Mouse (Mus musculus): ENCODE data around the gene Alad.

Gene Alad

DNA sequence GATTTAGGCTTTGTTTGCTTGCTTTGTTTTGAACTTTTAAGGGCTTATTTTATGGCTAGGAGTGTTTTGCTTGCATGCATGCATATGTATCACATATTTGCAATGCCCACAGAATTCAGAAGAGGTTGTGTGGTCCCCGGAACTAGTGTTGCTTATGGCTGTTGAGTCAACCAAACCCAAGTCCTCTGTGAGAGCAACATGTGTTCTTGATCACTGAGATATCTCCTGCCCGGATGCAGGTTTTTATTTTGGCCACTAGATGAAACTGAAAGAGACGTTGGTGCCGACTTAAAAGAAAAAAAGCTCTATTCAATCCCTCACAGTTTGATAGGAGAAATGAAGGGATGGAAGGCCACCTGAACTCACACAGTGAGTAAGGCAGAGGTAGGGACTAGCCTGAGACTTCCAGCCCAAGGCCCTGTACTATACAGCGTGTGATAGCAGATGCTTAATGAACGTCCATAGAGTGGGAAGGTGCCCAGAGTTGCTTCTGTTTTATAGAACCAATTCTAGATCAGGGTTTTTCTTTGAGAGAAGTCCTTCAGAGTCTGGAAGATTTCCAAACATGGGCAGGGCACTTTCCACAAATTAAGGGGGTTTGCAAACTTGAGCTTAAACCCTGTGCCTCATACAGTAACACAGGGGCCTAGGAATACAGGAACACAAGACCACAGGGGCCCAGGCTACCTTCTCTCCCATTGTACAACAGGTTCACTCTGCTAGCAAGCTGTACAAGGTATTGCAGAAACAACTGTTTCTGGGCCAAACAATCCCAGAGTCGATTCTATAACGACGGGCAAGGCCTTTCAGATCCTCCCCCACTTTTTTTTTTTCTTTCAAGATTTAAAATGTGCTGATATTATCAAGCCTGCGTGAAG lies 1.9 kb downstream of the Alad start:
- peak; percentile 13 for DNase-seq (ENCODE audit: low spot score)

DNA sequence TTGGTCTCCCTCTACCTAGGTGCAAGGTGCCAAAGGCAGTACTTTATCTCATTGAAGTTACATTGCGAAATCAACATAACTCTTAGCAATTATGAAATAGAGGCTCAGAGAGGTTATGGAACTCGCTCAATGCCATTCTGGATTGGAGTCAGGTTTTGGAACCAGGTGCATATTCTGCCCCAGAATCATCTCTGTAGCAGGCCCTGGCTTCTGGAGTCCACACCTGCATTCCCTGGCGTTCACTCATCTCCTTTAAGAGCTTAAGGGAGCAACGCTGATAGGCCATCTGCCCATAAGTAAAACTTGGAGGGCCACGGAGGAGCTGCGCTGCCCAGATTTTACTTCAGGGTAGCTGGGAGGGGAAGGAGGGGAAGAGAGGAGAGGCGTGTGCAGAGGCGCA lies 2.7 kb downstream of the Alad start:
- no peak for DNase-seq (ENCODE audit: low spot score)

DNA sequence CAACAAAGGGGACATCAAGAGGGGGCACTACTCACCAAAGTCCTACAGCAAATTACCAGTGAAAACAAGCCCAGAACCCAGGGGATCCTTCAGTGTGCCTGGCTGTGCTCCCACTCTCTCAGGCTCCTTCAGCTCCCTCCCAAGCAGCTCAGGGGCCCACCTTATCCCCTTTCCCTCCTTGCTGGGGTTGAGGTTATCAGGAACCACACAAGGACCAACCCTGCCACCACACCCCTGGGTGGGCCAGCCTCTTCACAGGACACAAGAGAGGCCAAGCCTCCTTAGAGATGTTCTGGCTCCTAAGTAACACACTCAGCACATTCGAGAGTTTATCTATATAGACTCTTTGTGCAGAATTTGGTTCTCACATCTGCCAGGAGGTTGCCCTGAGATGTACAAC lies 3.1 kb downstream of the Alad start:
- DNase-seq (ENCODE audit: low spot score) = peak; percentile 16

DNA sequence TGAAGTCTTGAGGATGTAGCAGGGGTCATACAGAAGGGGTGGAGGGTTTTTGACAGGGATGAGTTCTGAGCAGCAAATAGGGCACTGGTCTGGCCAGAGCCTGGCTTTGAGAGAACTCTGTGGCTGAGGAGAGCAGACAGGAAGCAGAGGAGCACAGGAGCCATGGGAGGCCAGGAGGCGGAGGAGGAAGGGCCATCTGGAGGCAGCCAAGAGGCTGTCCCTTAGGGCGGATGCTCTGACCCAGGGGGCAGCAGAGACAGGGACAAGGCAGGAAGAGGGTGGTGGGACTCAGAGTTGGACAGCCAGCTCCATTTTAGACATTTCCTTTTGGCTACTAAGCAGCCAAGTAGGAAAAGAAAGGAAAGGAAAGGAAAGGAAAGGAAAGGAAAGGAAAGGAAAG lies 3.6 kb downstream of the Alad start:
- DNase-seq (ENCODE audit: low spot score) = peak; percentile 73

DNA sequence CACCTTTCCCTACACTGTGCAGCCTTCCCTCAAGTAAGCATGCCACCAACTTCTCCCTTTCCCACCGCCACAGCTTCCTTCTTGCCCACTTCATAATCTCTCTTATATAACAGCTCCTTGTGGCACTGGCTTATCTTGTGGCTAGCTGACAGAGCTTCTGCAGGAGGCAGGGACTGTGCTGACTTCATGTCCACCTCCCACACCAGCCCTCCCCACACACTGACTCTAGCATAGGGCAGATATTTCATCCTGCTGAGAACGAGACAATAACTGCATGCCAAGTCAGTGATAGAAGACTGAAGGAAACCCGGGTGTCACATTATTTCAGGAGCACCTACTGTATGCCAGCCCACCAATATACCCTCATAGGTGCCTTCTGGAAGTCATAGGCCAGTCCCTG lies 4.2 kb downstream of the Alad start:
- no peak for DNase-seq (ENCODE audit: low spot score)

DNA sequence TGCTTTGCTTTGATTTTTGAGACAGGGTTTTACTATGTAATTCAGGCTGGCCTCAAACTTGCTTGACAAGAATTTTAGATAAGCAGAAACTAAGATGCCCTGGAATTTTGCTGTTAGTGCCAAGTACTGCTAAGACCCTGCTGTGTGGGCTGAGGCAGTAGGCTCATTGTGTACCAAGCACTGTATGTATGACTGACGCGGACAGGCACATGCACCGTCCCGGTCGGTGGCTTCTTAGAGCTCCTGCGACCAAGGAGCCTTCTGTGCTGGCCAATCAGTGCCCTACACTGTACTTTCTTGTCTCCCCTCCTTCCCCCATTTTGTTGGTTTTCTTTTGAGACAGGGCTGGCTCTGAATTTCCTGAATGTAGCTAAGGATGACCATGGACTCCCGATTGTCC lies 4.7 kb downstream of the Alad start:
- no peak for DNase-seq (ENCODE audit: low spot score)

- peak; percentile 46 for DNase-seq (ENCODE audit: low spot score)
These were observed 5.7 kb downstream of the Alad start for GRCm38 (mm10) chr4:62513998-62514506.

- DNase-seq (ENCODE audit: low spot score) = peak; percentile 70
These were observed 9.8 kb downstream of the Alad start for GRCm38 (mm10) chr4:62509946-62510345.

GRCm38 (mm10) chr4:62508839-62509238 lies 10.9 kb downstream of the Alad start:
- peak; percentile 14 for DNase-seq (ENCODE audit: low spot score)

DNA sequence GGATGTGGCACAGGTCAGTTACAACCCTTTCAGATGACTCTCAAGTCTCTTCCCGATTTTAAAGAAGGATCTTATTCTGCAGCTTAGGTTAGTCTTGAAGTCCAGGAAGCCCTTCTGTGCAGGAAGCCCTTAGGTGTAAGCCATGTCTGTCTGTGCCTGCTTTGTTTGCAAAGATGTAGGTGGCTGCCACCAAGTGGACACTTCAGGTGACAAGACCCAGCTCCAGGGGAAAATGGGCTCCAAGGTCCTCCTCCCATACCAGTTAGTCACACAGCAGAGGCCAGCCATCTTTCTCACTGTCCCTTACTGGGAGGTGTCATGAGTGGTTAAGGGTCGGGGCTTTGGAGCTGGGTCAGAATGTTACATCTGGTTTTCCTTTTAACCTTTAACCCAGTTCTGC lies 12.9 kb downstream of the Alad start:
- DNase-seq (ENCODE audit: low spot score) = peak; percentile 72

GRCm38 (mm10) chr4:62505991-62506390 lies 13.7 kb downstream of the Alad start:
- DNase-seq (ENCODE audit: low spot score) = no peak

GRCm38 (mm10) chr4:62503374-62503970 lies 16.2 kb downstream of the Alad start, which contains the start of gene Hdhd3:
Gene Hdhd3 (minus strand): TSS chr4:62503467.
- peak; percentile 46 for DNase-seq (ENCODE audit: low spot score)

DNA sequence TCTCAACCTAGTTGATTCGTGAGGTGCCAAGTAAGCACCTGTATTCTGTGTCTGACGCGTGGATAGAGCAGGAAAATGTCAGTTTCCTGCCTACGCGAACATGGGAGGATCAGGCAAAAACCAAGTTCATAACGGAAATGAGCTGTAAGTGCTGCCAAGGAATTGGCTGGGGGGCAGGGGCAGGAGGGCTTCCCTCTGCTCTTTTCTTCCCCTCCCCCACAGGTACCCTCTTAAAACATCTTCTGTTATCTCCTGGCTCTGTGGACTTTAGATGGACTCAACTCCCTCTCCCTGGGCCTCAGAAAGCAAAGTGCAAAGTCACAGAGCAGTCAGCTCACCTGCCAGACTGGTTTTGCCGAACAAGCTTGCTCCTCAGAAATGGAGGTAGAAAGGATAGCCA lies 16.7 kb downstream of the Alad start:
- DNase-seq (ENCODE audit: low spot score) = peak; percentile 14

DNA sequence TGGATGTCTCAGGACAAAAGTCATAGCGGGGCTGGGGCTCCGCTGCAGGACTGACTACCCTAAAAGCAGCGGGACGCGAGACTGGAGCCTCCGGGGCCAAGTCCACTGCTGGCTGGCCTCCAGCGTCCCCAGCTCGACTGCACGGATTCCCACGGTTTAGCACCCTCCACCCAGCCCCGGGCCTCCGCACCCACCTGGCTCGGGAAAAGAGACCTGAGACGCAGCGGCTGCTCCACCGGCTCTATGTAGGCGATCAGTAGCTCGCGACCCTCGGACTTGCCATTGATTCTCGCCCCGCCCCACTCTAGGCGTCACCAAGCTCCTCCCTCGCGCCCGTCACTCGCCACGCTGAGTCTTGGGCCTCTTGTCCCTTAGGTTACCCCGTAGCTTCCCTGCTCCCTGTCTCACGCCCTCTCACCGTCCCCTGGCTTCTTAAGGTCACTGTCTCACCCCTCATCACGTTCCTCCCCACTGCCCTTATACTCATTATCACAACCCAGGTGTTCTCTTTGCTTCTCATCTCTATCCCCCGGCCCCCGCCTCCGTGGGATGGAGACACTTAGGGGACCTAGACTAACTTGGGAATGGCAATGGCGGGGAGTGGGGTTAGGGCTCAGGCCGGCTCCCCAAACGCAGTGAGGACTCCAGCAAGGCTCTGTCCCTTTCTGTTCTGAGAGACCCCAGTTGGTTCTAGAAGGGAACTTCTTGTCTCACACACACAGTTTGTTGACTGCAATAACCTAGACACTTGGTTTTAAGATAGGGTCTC lies 17.6 kb downstream of the Alad start:
- DNase-seq (ENCODE audit: low spot score) = peak; percentile 93

DNA sequence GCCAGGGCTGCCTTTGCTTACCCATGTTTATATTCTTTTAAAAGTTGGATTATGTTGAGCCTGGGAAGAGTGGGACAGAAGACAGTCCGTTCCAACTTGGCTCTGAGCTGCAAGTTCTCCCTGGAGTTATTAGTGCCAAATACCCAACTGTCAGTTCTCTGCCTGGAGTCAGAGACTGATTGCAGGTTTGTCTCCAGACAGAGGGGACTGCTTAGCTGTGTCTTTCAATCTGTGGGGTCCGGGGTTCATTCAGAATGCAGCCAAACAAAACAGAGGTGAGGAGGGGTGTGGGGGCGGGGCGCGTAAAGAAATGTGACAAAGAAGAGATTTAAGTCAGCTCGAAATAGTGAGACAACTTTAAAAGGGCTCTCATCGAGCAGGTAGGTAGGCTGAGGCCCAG lies 18.2 kb downstream of the Alad start:
- peak; percentile 18 for DNase-seq (ENCODE audit: low spot score)

- DNase-seq (ENCODE audit: low spot score) = no peak
These were observed 18.9 kb downstream of the Alad start for GRCm38 (mm10) chr4:62500799-62501198.

GRCm38 (mm10) chr4:62496815-62497214 lies 22.9 kb downstream of the Alad start:
- DNase-seq (ENCODE audit: low spot score) = peak; percentile 90

DNA sequence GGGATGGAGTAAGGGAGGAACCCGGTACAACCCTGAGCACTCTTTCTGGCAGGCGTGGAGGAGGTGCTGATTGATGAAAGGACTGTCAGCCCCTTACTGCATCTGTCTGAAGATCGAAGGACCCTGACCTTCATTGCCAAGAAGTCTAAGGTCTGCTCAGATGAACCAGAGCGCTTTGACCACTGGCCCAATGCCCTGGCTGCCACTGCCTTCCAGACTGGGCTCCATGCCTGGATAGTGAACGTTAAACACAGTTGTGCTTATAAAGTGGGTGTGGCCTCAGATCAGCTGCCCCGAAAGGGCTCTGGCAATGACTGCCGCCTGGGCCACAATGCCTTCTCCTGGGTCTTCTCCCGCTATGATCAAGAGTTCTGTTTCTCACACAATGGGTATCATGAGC lies 23.8 kb downstream of the Alad start:
- peak; percentile 73 for DNase-seq (ENCODE audit: low spot score)

DNA sequence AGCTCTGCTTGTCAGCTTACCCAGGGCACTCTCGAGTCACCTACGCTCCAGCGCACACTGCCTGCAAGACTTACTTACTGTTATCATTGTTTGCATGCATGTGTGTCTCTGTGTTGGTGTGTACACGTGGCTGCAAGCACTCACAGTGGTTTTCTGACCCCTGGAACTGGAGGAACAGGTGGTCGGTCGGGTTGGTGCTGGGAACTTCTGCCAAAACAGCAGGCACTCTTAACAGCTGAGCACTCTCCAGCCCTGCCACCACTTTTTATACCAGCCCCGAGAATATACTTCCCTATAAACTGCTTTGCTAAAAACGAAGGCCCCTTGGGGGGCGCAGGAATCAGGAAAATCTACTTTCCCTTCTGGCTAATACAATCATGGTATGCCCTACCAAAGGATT lies 25.5 kb downstream of the Alad start:
- DNase-seq (ENCODE audit: low spot score) = no peak

DNA sequence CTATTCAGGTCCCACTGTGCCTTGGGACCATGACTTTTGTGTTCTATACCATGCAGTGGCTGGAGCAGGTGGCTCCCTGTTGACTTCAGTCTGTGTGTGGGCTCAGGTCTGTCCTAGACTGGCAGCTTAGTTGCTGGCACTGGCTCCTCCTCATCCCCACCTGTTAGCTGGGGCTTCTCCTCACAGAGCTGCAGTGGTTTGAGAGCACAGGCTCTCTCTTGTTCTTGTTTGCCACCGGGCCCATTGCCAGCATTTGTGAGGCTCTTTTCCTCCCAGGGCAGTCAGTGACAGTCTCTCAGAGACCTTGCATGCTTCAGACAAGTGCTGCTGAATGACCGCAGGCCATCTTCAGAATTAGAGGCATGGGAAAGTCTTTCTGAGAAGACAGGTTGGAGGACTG lies 27.0 kb downstream of the Alad start:
- no peak for DNase-seq (ENCODE audit: low spot score)

GRCm38 (mm10) chr4:62487914-62488313 lies 31.8 kb downstream of the Alad start:
- no peak for DNase-seq (ENCODE audit: low spot score)

- DNase-seq (ENCODE audit: low spot score) = no peak
These were observed 32.5 kb downstream of the Alad start for GRCm38 (mm10) chr4:62487172-62487571.
